Mouse (Mus musculus): ENCODE data around the gene Vdac2. TPM values are rescaled to one million over a fixed set of nuclear protein-coding genes. Genes with fewer than 3 reads are reported as not detected.
A peak's percentile ranks its signal among the peaks of the same experiment; 100 is the strongest.

The Vdac2 gene
- polyA plus RNA-seq, 1 experiment, result 358 TPM

- Histone ChIP-seq H3K36me3 (ENCODE audit: control insufficient read depth, insufficient read depth, low read length, poor library complexity, severe bottlenecking) (no peaks in the 10 kb centered on the region), H3K9me3 (replicated peaks; ENCODE audit: control insufficient read depth, insufficient read depth, low read length, poor library complexity, severe bottlenecking) (no peaks in the 10 kb centered on the region), H3K4me3 (ENCODE audit: low read depth, low read length) (0 out of 2 replicates have a peak overlapping the region, but pooled peaks have one; percentile 4), H3K27ac (ENCODE audit: insufficient read depth, low read length) (no peak overlapping the region), H3K9ac (ENCODE audit: low read depth, poor library complexity, severe bottlenecking) (no peak overlapping the region), H3K27me3 (ENCODE audit: control insufficient read depth, insufficient read depth, low read length, poor library complexity, severe bottlenecking) (no peaks in the 10 kb centered on the region), H3K4me1 (ENCODE audit: control insufficient read depth, insufficient read depth, low read length) (no peaks in the 10 kb centered on the region)
- TF ChIP-seq EP300 (IDR thresholded peaks at IDR 0.05; ENCODE audit: insufficient read depth, low read depth, low read length) (no peak), POLR2A (IDR thresholded peaks at IDR 0.05; ENCODE audit: insufficient read depth, low read length) (no peak), CTCF (IDR thresholded peaks at IDR 0.05; ENCODE audit: low read depth, low read length) (no peak)
Observed at GRCm38 (mm10) chr14:21856886-21857285, 31.8 kb downstream of the Vdac2 start.

GRCm38 (mm10) chr14:21866291-21866690 is 41.3 kb downstream of the Vdac2 start:
- no peaks in the 10 kb centered on the region for H3K9me3 ChIP-seq (replicated peaks; ENCODE audit: control insufficient read depth, insufficient read depth, low read length, poor library complexity, severe bottlenecking)
- no peak overlapping the region for H3K27ac ChIP-seq (ENCODE audit: insufficient read depth, low read length)

GRCm38 (mm10) chr14:21866816-21867215 is 41.8 kb downstream of the Vdac2 start:
- no peaks in the 10 kb centered on the region for H3K4me1 ChIP-seq (ENCODE audit: control insufficient read depth, insufficient read depth, low read length)
- no peak overlapping the region for H3K4me3 ChIP-seq (ENCODE audit: low read depth, low read length)
- no peaks in the 10 kb centered on the region for H3K9me3 ChIP-seq (replicated peaks; ENCODE audit: control insufficient read depth, insufficient read depth, low read length, poor library complexity, severe bottlenecking)
- H3K36me3 ChIP-seq (ENCODE audit: control insufficient read depth, insufficient read depth, low read length, poor library complexity, severe bottlenecking), result no peaks in the 10 kb centered on the region
- no peak overlapping the region for H3K27ac ChIP-seq (ENCODE audit: insufficient read depth, low read length)
- no peak for TF ChIP-seq POLR2A (IDR thresholded peaks at IDR 0.05; ENCODE audit: insufficient read depth, low read length)
- no peak for TF ChIP-seq CTCF (IDR thresholded peaks at IDR 0.05; ENCODE audit: low read depth, low read length)
- no peak for TF ChIP-seq EP300 (IDR thresholded peaks at IDR 0.05; ENCODE audit: insufficient read depth, low read depth, low read length)
- H3K9ac ChIP-seq (ENCODE audit: low read depth, poor library complexity, severe bottlenecking), result no peak overlapping the region
- no peaks in the 10 kb centered on the region for H3K27me3 ChIP-seq (ENCODE audit: control insufficient read depth, insufficient read depth, low read length, poor library complexity, severe bottlenecking)

More at GRCm38 (mm10) chr14:21866291-21866690, 41.3 kb downstream of the Vdac2 start:
- no peak overlapping the region for H3K4me3 ChIP-seq (ENCODE audit: low read depth, low read length)
- TF ChIP-seq EP300 (IDR thresholded peaks at IDR 0.05; ENCODE audit: insufficient read depth, low read depth, low read length), result no peak
- no peak for TF ChIP-seq CTCF (IDR thresholded peaks at IDR 0.05; ENCODE audit: low read depth, low read length)
- no peak overlapping the region for H3K9ac ChIP-seq (ENCODE audit: low read depth, poor library complexity, severe bottlenecking)
- no peaks in the 10 kb centered on the region for H3K36me3 ChIP-seq (ENCODE audit: control insufficient read depth, insufficient read depth, low read length, poor library complexity, severe bottlenecking)
- no peaks in the 10 kb centered on the region for H3K4me1 ChIP-seq (ENCODE audit: control insufficient read depth, insufficient read depth, low read length)
- H3K27me3 ChIP-seq (ENCODE audit: control insufficient read depth, insufficient read depth, low read length, poor library complexity, severe bottlenecking), result no peaks in the 10 kb centered on the region

- Histone ChIP-seq H3K27ac (ENCODE audit: insufficient read depth, low read length) (no peak overlapping the region), H3K4me1 (ENCODE audit: control insufficient read depth, insufficient read depth, low read length) (no peaks in the 10 kb centered on the region), H3K9me3 (replicated peaks; ENCODE audit: control insufficient read depth, insufficient read depth, low read length, poor library complexity, severe bottlenecking) (no peaks in the 10 kb centered on the region), H3K9ac (ENCODE audit: low read depth, poor library complexity, severe bottlenecking) (no peak overlapping the region), H3K4me3 (ENCODE audit: low read depth, low read length) (no peak overlapping the region), H3K27me3 (ENCODE audit: control insufficient read depth, insufficient read depth, low read length, poor library complexity, severe bottlenecking) (no peaks in the 10 kb centered on the region), H3K36me3 (ENCODE audit: control insufficient read depth, insufficient read depth, low read length, poor library complexity, severe bottlenecking) (no peaks in the 10 kb centered on the region)
- TF ChIP-seq EP300 (IDR thresholded peaks at IDR 0.05; ENCODE audit: insufficient read depth, low read depth, low read length), result no peak
- no peak for TF ChIP-seq POLR2A (IDR thresholded peaks at IDR 0.05; ENCODE audit: insufficient read depth, low read length)
- TF ChIP-seq CTCF (IDR thresholded peaks at IDR 0.05; ENCODE audit: low read depth, low read length), result no peak
Observed at GRCm38 (mm10) chr14:21890430-21890829, 65.4 kb downstream of the Vdac2 start.

- no peak overlapping the region for H3K9ac ChIP-seq (ENCODE audit: low read depth, poor library complexity, severe bottlenecking)
- H3K4me3 ChIP-seq (ENCODE audit: low read depth, low read length), result no peak overlapping the region
- no peaks in the 10 kb centered on the region for H3K9me3 ChIP-seq (replicated peaks; ENCODE audit: control insufficient read depth, insufficient read depth, low read length, poor library complexity, severe bottlenecking)
- TF ChIP-seq POLR2A (IDR thresholded peaks at IDR 0.05; ENCODE audit: insufficient read depth, low read length), result no peak
- no peak for TF ChIP-seq CTCF (IDR thresholded peaks at IDR 0.05; ENCODE audit: low read depth, low read length)
- TF ChIP-seq EP300 (IDR thresholded peaks at IDR 0.05; ENCODE audit: insufficient read depth, low read depth, low read length), result no peak
- no peaks in the 10 kb centered on the region for H3K36me3 ChIP-seq (ENCODE audit: control insufficient read depth, insufficient read depth, low read length, poor library complexity, severe bottlenecking)
- H3K27ac ChIP-seq (ENCODE audit: insufficient read depth, low read length), result no peak overlapping the region
- no peaks in the 10 kb centered on the region for H3K27me3 ChIP-seq (ENCODE audit: control insufficient read depth, insufficient read depth, low read length, poor library complexity, severe bottlenecking)
- no peaks in the 10 kb centered on the region for H3K4me1 ChIP-seq (ENCODE audit: control insufficient read depth, insufficient read depth, low read length)
Observed at GRCm38 (mm10) chr14:21891581-21892340, 66.7 kb downstream of the Vdac2 start.

- no peak for TF ChIP-seq EP300 (IDR thresholded peaks at IDR 0.05; ENCODE audit: insufficient read depth, low read depth, low read length)
- TF ChIP-seq CTCF (IDR thresholded peaks at IDR 0.05; ENCODE audit: low read depth, low read length), result no peak
- no peak for TF ChIP-seq POLR2A (IDR thresholded peaks at IDR 0.05; ENCODE audit: insufficient read depth, low read length)
- Histone ChIP-seq H3K27ac (ENCODE audit: insufficient read depth, low read length) (no peak overlapping the region), H3K9ac (ENCODE audit: low read depth, poor library complexity, severe bottlenecking) (no peak overlapping the region)
Observed at GRCm38 (mm10) chr14:21892341-21892659, 67.3 kb downstream of the Vdac2 start.

More at GRCm38 (mm10) chr14:21892341-21892659, 67.3 kb downstream of the Vdac2 start:
- no peak overlapping the region for H3K4me3 ChIP-seq (ENCODE audit: low read depth, low read length)
- H3K9me3 ChIP-seq (replicated peaks; ENCODE audit: control insufficient read depth, insufficient read depth, low read length, poor library complexity, severe bottlenecking), result no peaks in the 10 kb centered on the region
- no peaks in the 10 kb centered on the region for H3K4me1 ChIP-seq (ENCODE audit: control insufficient read depth, insufficient read depth, low read length)
- no peaks in the 10 kb centered on the region for H3K27me3 ChIP-seq (ENCODE audit: control insufficient read depth, insufficient read depth, low read length, poor library complexity, severe bottlenecking)
- no peaks in the 10 kb centered on the region for H3K36me3 ChIP-seq (ENCODE audit: control insufficient read depth, insufficient read depth, low read length, poor library complexity, severe bottlenecking)

Other genes starting within 250 kb of the Vdac2 start
- gene Dupd1, start 110.7 kb upstream of the Vdac2 start, polyA plus RNA-seq (2011; ENCODE audit: insufficient read depth, insufficient read length, low read depth, missing spikeins), result not detected in 2 replicates
- 34.2 and 34.9 TPM in 2 replicates for gene Samd8, start 74.7 kb upstream of the Vdac2 start, polyA plus RNA-seq (2011; ENCODE audit: insufficient read depth, insufficient read length, low read depth, missing spikeins)
- gene Dusp13, start 74.1 kb upstream of the Vdac2 start, polyA plus RNA-seq (2011; ENCODE audit: insufficient read depth, insufficient read length, low read depth, missing spikeins), result not detected in 2 replicates
- gene Comtd1, start 23.7 kb downstream of the Vdac2 start, polyA plus RNA-seq (2011; ENCODE audit: insufficient read depth, insufficient read length, low read depth, missing spikeins), result 12.8 and 19.4 TPM in 2 replicates
- 0.37 and 0.68 TPM in 2 replicates for gene Zfp503, start 164.4 kb downstream of the Vdac2 start, polyA plus RNA-seq (2011; ENCODE audit: insufficient read depth, insufficient read length, low read depth, missing spikeins)
- gene Lrmda, start 194.5 kb downstream of the Vdac2 start, polyA plus RNA-seq (2011; ENCODE audit: insufficient read depth, insufficient read length, low read depth, missing spikeins), result not detected in 2 replicates

Measured in ES-Bruce4 (cell line).